ENCODE assay signal across 8 mouse cellular contexts in the genomic region with DNA sequence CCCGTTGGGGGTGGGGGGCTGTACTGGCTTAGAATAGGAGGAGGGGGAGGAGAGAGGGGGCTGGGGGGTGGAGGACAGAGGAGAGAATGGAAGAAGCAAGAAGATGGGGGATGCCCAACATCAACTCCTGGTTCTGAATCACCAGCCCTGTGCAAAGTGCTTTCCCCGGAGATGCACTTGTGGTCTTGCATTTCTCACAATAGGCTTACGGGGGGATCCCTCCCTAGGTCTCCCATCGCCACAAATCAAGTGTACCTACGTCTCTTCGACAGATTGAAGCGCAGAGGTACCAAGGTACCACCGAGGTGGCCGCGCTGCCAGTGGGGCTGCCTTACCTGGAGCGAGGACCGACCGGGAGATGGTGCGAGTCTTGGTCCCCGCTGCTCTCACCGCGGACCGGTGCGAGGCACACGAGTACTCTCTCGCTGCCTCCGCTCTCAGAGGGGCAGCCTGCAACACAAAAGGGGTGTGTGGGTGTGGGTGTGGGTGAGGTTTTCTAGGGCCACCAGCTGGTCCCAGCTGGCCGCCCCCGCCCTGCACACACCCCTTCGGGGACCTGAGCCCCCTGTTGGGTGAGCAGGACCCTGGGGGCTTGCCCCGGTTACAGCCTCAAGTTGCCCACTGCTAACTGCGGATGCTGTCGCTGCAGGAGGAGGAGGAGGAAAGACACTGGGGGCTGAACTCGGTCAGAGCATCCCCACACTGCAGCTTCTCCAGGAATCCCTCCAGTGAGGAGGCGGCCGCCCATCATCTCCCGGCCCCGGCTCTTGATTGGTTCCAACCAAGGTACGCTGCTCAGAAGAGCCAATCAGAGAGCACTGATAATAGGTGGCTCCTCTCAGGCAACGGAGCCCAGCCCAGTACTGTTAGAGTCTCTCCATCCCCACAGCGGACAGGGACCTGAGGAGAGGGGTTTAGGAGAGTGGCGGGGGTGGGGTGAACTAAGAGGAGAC. TPM values are rescaled to one million over a fixed set of nuclear protein-coding genes. Genes with fewer than 3 reads are reported as not detected.
DNase-seq lines count a peak whose midpoint lies in the region; ATAC-seq lines count a peak whose summit lies in the region.

A gene (minus strand): TSS at position 742 of the 953 bp plus-strand sequence.

- H3K36me3 ChIP-seq in liver, embryonic 12.5 days = no peaks in the 10 kb centered on the region
- H3K36me3 ChIP-seq in neural tube, embryonic 13.5 days = no peaks in the 10 kb centered on the region

- no peak within 1 kb of the TSS for H3K27ac ChIP-seq in liver, embryonic 12.5 days
- H3K27ac ChIP-seq in neural tube, embryonic 13.5 days (replicated peaks) = peak within 1 kb of the TSS; percentile 95

- no peaks in the 10 kb centered on the region for H3K9me3 ChIP-seq in liver, embryonic 12.5 days (replicated peaks)
- no peaks in the 10 kb centered on the region for H3K9me3 ChIP-seq in neural tube, embryonic 13.5 days

- peak within 1 kb of the TSS; percentile 35 for H3K4me3 ChIP-seq in liver, embryonic 12.5 days
- peak within 1 kb of the TSS; percentile 79 for H3K4me3 ChIP-seq in neural tube, embryonic 13.5 days

- DNase-seq in kidney, postnatal 10 days = peak; percentile 29
- no peak for DNase-seq in kidney, adult 18-20 months
- DNase-seq in cerebellum, postnatal 36 days = peak; percentile 92
- peak; percentile 92 to 94 for DNase-seq in frontal cortex, postnatal 36 days (ENCODE audit: low spot score in 2 of 2)
- peak; percentile 8 for DNase-seq in kidney, postnatal 14 days
- DNase-seq in c-Kit-positive CD71-positive TER-119-positive erythroid progenitor cells, embryonic 14.5 days (ENCODE audit: low spot score) = no peak

- peaks cover 4% of the 10 kb centered on the region; the same call in 1 of the 2 replicates for H3K4me1 ChIP-seq in liver, embryonic 12.5 days
- H3K4me1 ChIP-seq in neural tube, embryonic 13.5 days (replicated peaks) = peaks cover 40% of the 10 kb centered on the region

- peak within 1 kb of the TSS; percentile 47 for H3K4me2 ChIP-seq in liver, embryonic 12.5 days
- peak within 1 kb of the TSS; percentile 82 for H3K4me2 ChIP-seq in neural tube, embryonic 13.5 days

- 3% methylated on average over 37 of the region's 37 CpGs for WGBS in liver, embryonic 12.5 days (ENCODE audit: insufficient replicate concordance)
- WGBS in neural tube, embryonic 13.5 days = under 1% methylated on average over 37 of the region's 37 CpGs

- ATAC-seq in liver, embryonic 12.5 days = peak; percentile 57; the same call in 1 of the 2 replicates
- ATAC-seq in neural tube, embryonic 13.5 days (ENCODE audit: low read depth) = peak; percentile 99

- H3K9ac ChIP-seq in liver, embryonic 12.5 days = no peak within 1 kb of the TSS
- peak within 1 kb of the TSS; percentile 91 for H3K9ac ChIP-seq in neural tube, embryonic 13.5 days

- H3K27me3 ChIP-seq in liver, embryonic 12.5 days (replicated peaks) = peaks cover 28% of the 10 kb centered on the region
- H3K27me3 ChIP-seq in neural tube, embryonic 13.5 days = no peaks in the 10 kb centered on the region; the same call in 1 of the 2 replicates

RNA-seq across cellular contexts. Expression of the gene that starts here (rescaled TPM):
- polyA plus RNA-seq in liver, embryonic 12.5 days (2016; fragmentation: Nextera tagmentation; extraction: Ambion mirVana) = 0.28 and 0.29 TPM in 2 replicates
- polyA plus RNA-seq in neural tube, embryonic 13.5 days (2015; fragmentation: Nextera tagmentation; extraction: Ambion mirVana) = 70.4 and 74.1 TPM in 2 replicates

Comparison
In these comparisons a context has a peak if more than half of its experiments do, and no peak if none do; other contexts are left out.
1. RNA of the gene that starts here (polyA plus RNA-seq): 70.4 to 74.1 TPM in neural tube, embryonic 13.5 days; 0.28 to 0.29 TPM in liver, embryonic 12.5 days; every median in the first group is over 10 times any median in the second.
2. DNase-seq: peak in kidney, postnatal 10 days (single experiment), cerebellum, postnatal 36 days (2 of 2), frontal cortex, postnatal 36 days (2 of 2) and kidney, postnatal 14 days (single experiment); none in kidney, adult 18-20 months (single experiment) and c-Kit-positive CD71-positive TER-119-positive erythroid progenitor cells, embryonic 14.5 days (single experiment).
3. Peak in ATAC-seq, H3K4me3 ChIP-seq and H3K4me2 ChIP-seq in liver, embryonic 12.5 days; RNA of the gene not detected or under 1 TPM.